Mouse (Mus musculus) liver, adult 2 months (tissue): ENCODE data around the gene Npc2.

Experiments used
- CTCF ChIP-seq: fragments of 200-500 bp; IDR thresholded peaks from 2 replicates; pipeline ENCODE4 v1.5.1; 2011; ENCODE audit warnings: low read depth, low read length, control low read depth
- POLR2A ChIP-seq: fragments of 200-500 bp; IDR thresholded peaks from 2 replicates; pipeline ENCODE4 v1.6.1; 2011; ENCODE audit warnings: low read length, control low read depth; ENCODE audit not compliant: insufficient read depth; ENCODE audit errors: extremely low read depth

DNA sequence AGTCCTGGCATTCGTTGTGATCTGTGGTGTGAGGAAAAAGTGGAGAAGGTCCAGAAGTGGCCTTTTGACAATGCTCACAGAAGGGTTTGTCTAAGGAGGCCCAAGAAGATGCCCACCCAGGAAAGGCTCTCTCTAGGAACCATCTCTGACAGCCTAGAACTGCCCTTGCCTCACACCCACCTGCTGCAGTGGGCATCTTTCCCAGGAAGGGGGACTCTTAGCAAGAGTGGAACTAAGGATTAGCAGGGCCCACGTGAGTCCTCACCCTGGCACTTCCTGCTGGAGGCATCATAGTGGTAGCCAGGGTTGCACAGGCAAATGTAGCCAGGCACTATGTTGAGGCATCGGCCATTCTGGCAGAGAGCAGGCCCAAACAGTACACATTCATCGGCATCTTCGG lies 13.1 kb upstream of the Npc2 start:
- TF ChIP-seq CTCF (no peak), POLR2A (no peak)
